Mouse (Mus musculus): Measurements from ENCODE around the gene Icosl. TPM values are rescaled to one million over a fixed set of nuclear protein-coding genes. Genes with fewer than 3 reads are reported as not detected.
A peak's percentile ranks its signal among the peaks of the same experiment; 100 is the strongest.

Gene Icosl
- polyA plus RNA-seq, 1 experiment from 2014 or later = 1.4 TPM

- DNase-seq (ENCODE audit: low spot score) (no peak), ATAC-seq (ENCODE audit: low FRiP score) (peak; percentile 30; the same call in 1 of the 2 replicates)
These were observed 26.3 kb upstream of the Icosl start for GRCm38 (mm10) chr10:78042697-78043405.

GRCm38 (mm10) chr10:78043406-78043836, 25.7 kb upstream of the Icosl start, which contains the start of gene Aire:
Gene Aire (minus strand): TSS chr10:78043610.
- ATAC-seq (ENCODE audit: low FRiP score) = peak; percentile 73
- Histone ChIP-seq H3K4me1 (replicated peaks; ENCODE audit: control insufficient read depth, insufficient read depth, low read length) (no peaks in the 10 kb centered on the region), H3K36me3 (ENCODE audit: control insufficient read depth, insufficient read depth, low read length) (no peaks in the 10 kb centered on the region), H3K4me3 (ENCODE audit: low read depth, low read length) (no peak within 1 kb of the TSS), H3K4me2 (replicated peaks; ENCODE audit: low read depth, low read length) (peak within 1 kb of the TSS; percentile 33), H3K9ac (ENCODE audit: low read depth, low read length) (no peak within 1 kb of the TSS), H3K27ac (ENCODE audit: low read depth, low read length) (no peak within 1 kb of the TSS), H3K9me3 (ENCODE audit: control insufficient read depth, low read length) (no peaks in the 10 kb centered on the region), H3K27me3 (ENCODE audit: control insufficient read depth, insufficient read depth, low read length) (no peaks in the 10 kb centered on the region)
- peak; percentile 84 for DNase-seq (ENCODE audit: low spot score)
- WGBS = 3% methylated on average over 27 of the region's 27 CpGs

More at GRCm38 (mm10) chr10:78042697-78043405, 26.3 kb upstream of the Icosl start:
- H3K36me3 ChIP-seq (ENCODE audit: control insufficient read depth, insufficient read depth, low read length) = no peaks in the 10 kb centered on the region
- WGBS = 60% methylated on average over 14 of the region's 14 CpGs
- no peaks in the 10 kb centered on the region for H3K27me3 ChIP-seq (ENCODE audit: control insufficient read depth, insufficient read depth, low read length)
- no peaks in the 10 kb centered on the region for H3K4me1 ChIP-seq (replicated peaks; ENCODE audit: control insufficient read depth, insufficient read depth, low read length)
- H3K27ac ChIP-seq (ENCODE audit: low read depth, low read length) = no peak overlapping the region
- no peaks in the 10 kb centered on the region for H3K9me3 ChIP-seq (ENCODE audit: control insufficient read depth, low read length)
- no peak overlapping the region for H3K9ac ChIP-seq (ENCODE audit: low read depth, low read length)
- H3K4me2 ChIP-seq (replicated peaks; ENCODE audit: low read depth, low read length) = peak overlapping the region; percentile 33
- no peak overlapping the region for H3K4me3 ChIP-seq (ENCODE audit: low read depth, low read length)

- no peaks in the 10 kb centered on the region for H3K4me1 ChIP-seq (replicated peaks; ENCODE audit: control insufficient read depth, insufficient read depth, low read length)
- H3K36me3 ChIP-seq (ENCODE audit: control insufficient read depth, insufficient read depth, low read length) = no peaks in the 10 kb centered on the region
- H3K4me2 ChIP-seq (replicated peaks; ENCODE audit: low read depth, low read length) = no peak overlapping the region
- WGBS = 77% methylated on average over 1 of the region's 1 CpGs
- DNase-seq (ENCODE audit: low spot score) (no peak), ATAC-seq (ENCODE audit: low FRiP score) (no peak)
- H3K4me3 ChIP-seq (ENCODE audit: low read depth, low read length) = no peak overlapping the region
- no peak overlapping the region for H3K27ac ChIP-seq (ENCODE audit: low read depth, low read length)
- no peaks in the 10 kb centered on the region for H3K9me3 ChIP-seq (ENCODE audit: control insufficient read depth, low read length)
- H3K27me3 ChIP-seq (ENCODE audit: control insufficient read depth, insufficient read depth, low read length) = no peaks in the 10 kb centered on the region
- no peak overlapping the region for H3K9ac ChIP-seq (ENCODE audit: low read depth, low read length)
These were observed 24.6 kb upstream of the Icosl start for GRCm38 (mm10) chr10:78044531-78044930.

GRCm38 (mm10) chr10:78046388-78046787, 22.7 kb upstream of the Icosl start:
- Histone ChIP-seq H3K4me3 (ENCODE audit: low read depth, low read length) (no peak overlapping the region), H3K9me3 (ENCODE audit: control insufficient read depth, low read length) (no peaks in the 10 kb centered on the region), H3K27ac (ENCODE audit: low read depth, low read length) (no peak overlapping the region), H3K4me2 (replicated peaks; ENCODE audit: low read depth, low read length) (no peak overlapping the region), H3K4me1 (replicated peaks; ENCODE audit: control insufficient read depth, insufficient read depth, low read length) (no peaks in the 10 kb centered on the region), H3K36me3 (ENCODE audit: control insufficient read depth, insufficient read depth, low read length) (no peaks in the 10 kb centered on the region), H3K27me3 (ENCODE audit: control insufficient read depth, insufficient read depth, low read length) (no peaks in the 10 kb centered on the region), H3K9ac (ENCODE audit: low read depth, low read length) (no peak overlapping the region)
- WGBS = 87% methylated on average over 4 of the region's 4 CpGs
- DNase-seq (ENCODE audit: low spot score) (no peak), ATAC-seq (ENCODE audit: low FRiP score) (no peak)

- ATAC-seq (ENCODE audit: low FRiP score) (no peak), DNase-seq (ENCODE audit: low spot score) (no peak)
- no peak overlapping the region for H3K9ac ChIP-seq (ENCODE audit: low read depth, low read length)
- H3K27me3 ChIP-seq (ENCODE audit: control insufficient read depth, insufficient read depth, low read length) = no peaks in the 10 kb centered on the region
- no peaks in the 10 kb centered on the region for H3K9me3 ChIP-seq (ENCODE audit: control insufficient read depth, low read length)
- H3K27ac ChIP-seq (ENCODE audit: low read depth, low read length) = no peak overlapping the region
- H3K4me3 ChIP-seq (ENCODE audit: low read depth, low read length) = no peak overlapping the region
- WGBS = 85% methylated on average over 9 of the region's 10 CpGs
- H3K36me3 ChIP-seq (ENCODE audit: control insufficient read depth, insufficient read depth, low read length) = no peaks in the 10 kb centered on the region
- H3K4me1 ChIP-seq (replicated peaks; ENCODE audit: control insufficient read depth, insufficient read depth, low read length) = no peaks in the 10 kb centered on the region
- no peak overlapping the region for H3K4me2 ChIP-seq (replicated peaks; ENCODE audit: low read depth, low read length)
These were observed 20.9 kb upstream of the Icosl start for GRCm38 (mm10) chr10:78048061-78048730.

- no peak for DNase-seq (ENCODE audit: low spot score)
- H3K4me3 ChIP-seq (ENCODE audit: low read depth, low read length) = no peak overlapping the region
- no peak overlapping the region for H3K4me2 ChIP-seq (replicated peaks; ENCODE audit: low read depth, low read length)
- no peak for ATAC-seq (ENCODE audit: low FRiP score)
- no peaks in the 10 kb centered on the region for H3K36me3 ChIP-seq (ENCODE audit: control insufficient read depth, insufficient read depth, low read length)
- no peaks in the 10 kb centered on the region for H3K9me3 ChIP-seq (ENCODE audit: control insufficient read depth, low read length)
- no peaks in the 10 kb centered on the region for H3K4me1 ChIP-seq (replicated peaks; ENCODE audit: control insufficient read depth, insufficient read depth, low read length)
- 57% methylated on average over 10 of the region's 11 CpGs for WGBS
- H3K27me3 ChIP-seq (ENCODE audit: control insufficient read depth, insufficient read depth, low read length) = no peaks in the 10 kb centered on the region
- no peak overlapping the region for H3K9ac ChIP-seq (ENCODE audit: low read depth, low read length)
- no peak overlapping the region for H3K27ac ChIP-seq (ENCODE audit: low read depth, low read length)
These were observed 19.5 kb upstream of the Icosl start for GRCm38 (mm10) chr10:78049519-78050035.

- Histone ChIP-seq H3K4me2 (replicated peaks; ENCODE audit: low read depth, low read length) (no peak overlapping the region), H3K27me3 (ENCODE audit: control insufficient read depth, insufficient read depth, low read length) (no peaks in the 10 kb centered on the region), H3K4me1 (replicated peaks; ENCODE audit: control insufficient read depth, insufficient read depth, low read length) (no peaks in the 10 kb centered on the region), H3K36me3 (ENCODE audit: control insufficient read depth, insufficient read depth, low read length) (no peaks in the 10 kb centered on the region), H3K9me3 (ENCODE audit: control insufficient read depth, low read length) (no peaks in the 10 kb centered on the region), H3K27ac (ENCODE audit: low read depth, low read length) (no peak overlapping the region), H3K9ac (ENCODE audit: low read depth, low read length) (no peak overlapping the region), H3K4me3 (ENCODE audit: low read depth, low read length) (no peak overlapping the region)
- ATAC-seq (ENCODE audit: low FRiP score) = no peak
- WGBS = 68% methylated on average over 19 of the region's 19 CpGs
- DNase-seq (ENCODE audit: low spot score) = no peak
These were observed 14.2 kb upstream of the Icosl start for GRCm38 (mm10) chr10:78054633-78055565.

GRCm38 (mm10) chr10:78057056-78057455, 12.0 kb upstream of the Icosl start:
- 87% methylated on average over 8 of the region's 8 CpGs for WGBS

More at GRCm38 (mm10) chr10:78057056-78057455, 12.0 kb upstream of the Icosl start:
- Histone ChIP-seq H3K4me3 (ENCODE audit: low read depth, low read length) (no peak overlapping the region), H3K27me3 (ENCODE audit: control insufficient read depth, insufficient read depth, low read length) (no peaks in the 10 kb centered on the region), H3K9me3 (ENCODE audit: control insufficient read depth, low read length) (no peaks in the 10 kb centered on the region), H3K4me2 (replicated peaks; ENCODE audit: low read depth, low read length) (no peak overlapping the region), H3K9ac (ENCODE audit: low read depth, low read length) (no peak overlapping the region), H3K27ac (ENCODE audit: low read depth, low read length) (no peak overlapping the region), H3K36me3 (ENCODE audit: control insufficient read depth, insufficient read depth, low read length) (no peaks in the 10 kb centered on the region), H3K4me1 (replicated peaks; ENCODE audit: control insufficient read depth, insufficient read depth, low read length) (no peaks in the 10 kb centered on the region)
- no peak for DNase-seq (ENCODE audit: low spot score)
- ATAC-seq (ENCODE audit: low FRiP score) = no peak

Measured in hindbrain, embryonic 11.5 days (tissue).